Mouse (Mus musculus) stomach, embryonic 16.5 days (tissue): ENCODE results near the gene Atp2a2. TPM values are rescaled to one million over a fixed set of nuclear protein-coding genes. Genes with fewer than 3 reads are reported as not detected.
A peak's percentile ranks its signal among the peaks of the same experiment; 100 is the strongest.
"Not testable (repeated sequence)": the region's sequence is repeated elsewhere in the genome, so short reads cannot be mapped to it uniquely, and the experiment has no call there.

Experiments
- ATAC-seq: fragments of 200-750 bp; cut with Nextera tagmentation; 2 replicates; pipeline ENCODE4 v1.8.0; 2017; ENCODE audit warnings: moderate number of reproducible peaks, moderate TSS enrichment; ENCODE audit not compliant: insufficient read depth, low FRiP score
- H3K27ac ChIP-seq: fragments of 300-500 bp; sonication (generic); 2 replicates; pipeline ENCODE4 v1.5.1; 2014; ENCODE audit warnings: low read length
- H3K27me3 ChIP-seq: fragments of 300-500 bp; sonication (generic); 2 replicates; pipeline ENCODE4 v1.6.1; 2014; ENCODE audit warnings: low read length, control low read depth, mixed read lengths; ENCODE audit not compliant: control insufficient read depth, insufficient read depth
- H3K36me3 ChIP-seq: fragments of 300-500 bp; sonication (generic); 2 replicates; pipeline ENCODE4 v1.6.1; 2014; ENCODE audit warnings: low read length; ENCODE audit not compliant: control insufficient read depth, insufficient read depth
- H3K4me1 ChIP-seq: fragments of 300-500 bp; sonication (generic); 2 replicates; pipeline ENCODE4 v1.6.1; 2014; ENCODE audit warnings: low read length, control low read depth, mixed read lengths; ENCODE audit not compliant: control insufficient read depth, insufficient read depth
- H3K4me2 ChIP-seq: fragments of 300-500 bp; sonication (generic); 2 replicates; pipeline ENCODE4 v1.6.1; 2014; ENCODE audit warnings: low read depth, low read length, mixed read lengths
- H3K4me3 ChIP-seq: fragments of 300-500 bp; sonication (generic); replicated peaks from 2 replicates; pipeline ENCODE4 v1.5.1; 2014; ENCODE audit warnings: mild to moderate bottlenecking, low read length
- H3K9ac ChIP-seq: fragments of 300-500 bp; sonication (generic); 2 replicates; pipeline ENCODE4 v1.6.1; 2014; ENCODE audit warnings: low read length
- H3K9me3 ChIP-seq: fragments of 300-500 bp; sonication (generic); replicated peaks from 2 replicates; pipeline ENCODE4 v1.6.1; 2016; ENCODE audit warnings: low read length, control low read depth; ENCODE audit not compliant: control insufficient read depth
- WGBS: fragments of 180-500 bp; shearing (Covaris S2); extraction: QIAGEN DNeasy Blood & Tissue Kit; methylation state at CpG from one replicate; pipeline ENCODE4 v1.1.7; 2014; 5-methylcytosine and 5-hydroxymethylcytosine counted together
- polyA plus RNA-seq: library from polyadenylated mRNA; unstranded; fragments of >200 nt; fragmentation: Nextera tagmentation; extraction: Ambion mirVana; gene quantifications from 2 replicates; pipeline ENCODE4 v1.2.1, GENCODE M21; 2015

The Atp2a2 gene
- polyA plus RNA-seq, 1 experiment from 2014 or later: 27.3 TPM

DNA sequence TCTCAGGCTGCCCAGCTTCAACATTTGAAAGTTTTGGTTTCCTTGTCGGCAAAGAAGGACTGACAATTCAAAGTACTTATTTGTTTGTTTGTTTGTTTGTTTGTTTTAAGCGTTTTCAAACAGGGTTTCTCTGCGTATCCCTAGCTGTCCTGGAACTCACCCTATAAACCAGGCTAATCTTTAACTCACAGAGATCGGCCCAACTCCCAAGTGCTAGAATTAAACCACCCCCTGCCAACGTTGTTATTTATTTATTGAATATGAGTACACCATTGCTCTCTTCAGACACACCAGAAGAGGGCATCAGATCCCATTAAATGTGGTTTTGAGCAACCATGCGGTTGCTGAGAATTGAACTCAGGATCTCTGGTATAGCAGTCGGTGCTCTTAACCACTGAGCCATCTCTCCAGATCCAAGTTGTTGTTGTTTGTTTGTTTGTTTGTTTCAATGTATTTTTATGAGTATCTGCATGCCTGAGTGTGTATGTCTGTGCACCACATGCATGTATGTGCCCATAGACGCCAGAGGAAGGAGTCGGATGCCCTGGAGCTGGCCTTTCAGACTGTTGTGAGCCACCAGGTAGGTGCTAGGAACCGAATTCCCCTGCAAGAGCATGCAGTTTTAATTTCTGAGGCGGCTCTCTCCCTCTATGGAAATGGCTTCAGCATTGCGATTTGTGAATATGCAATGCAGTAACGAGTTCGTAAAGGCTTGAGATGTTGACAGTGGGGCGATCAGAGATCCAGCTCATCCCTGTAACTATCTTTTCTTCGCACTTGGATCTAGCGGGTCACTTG is 80.6 kb downstream of the Atp2a2 start, which contains the start of gene Anapc7:
TSS of gene Anapc7 (plus strand) at position 423 of the 798 bp plus-strand sequence.
- no peaks in the 10 kb centered on the region for H3K9me3 ChIP-seq
- peak within 1 kb of the TSS; percentile 96 for H3K9ac ChIP-seq
- H3K27ac ChIP-seq: peak within 1 kb of the TSS; percentile 89
- H3K36me3 ChIP-seq: no peaks in the 10 kb centered on the region
- peak within 1 kb of the TSS; percentile 90 for H3K4me2 ChIP-seq
- peak; percentile 48; the same call in 1 of the 2 replicates for ATAC-seq
- H3K27me3 ChIP-seq: no peaks in the 10 kb centered on the region
- peaks cover 12% of the 10 kb centered on the region; the same call in 1 of the 2 replicates for H3K4me1 ChIP-seq
- 19% methylated on average over 17 of the region's 17 CpGs for WGBS
- peak within 1 kb of the TSS; percentile 97 for H3K4me3 ChIP-seq

DNA sequence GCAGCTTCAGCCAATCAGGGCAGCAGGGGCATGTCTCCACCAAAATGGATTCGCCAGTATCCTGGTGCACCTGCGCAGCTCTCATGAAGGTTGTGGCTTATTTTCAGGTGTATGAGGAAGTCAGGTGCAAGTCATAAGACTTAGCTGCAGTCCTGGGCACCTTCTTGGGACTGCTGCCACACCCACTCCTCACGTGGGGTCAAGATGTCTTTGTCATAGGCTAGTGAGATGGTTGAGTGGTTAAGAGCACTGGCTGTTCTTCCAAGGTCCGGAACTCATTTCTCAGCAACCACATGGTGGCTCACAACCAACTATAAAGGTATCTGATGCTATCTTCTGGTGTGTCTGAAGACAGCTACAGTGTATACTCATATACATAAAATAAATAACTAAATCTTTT is 81.3 kb downstream of the Atp2a2 start:
- H3K9ac ChIP-seq, H3K4me3 ChIP-seq, H3K9me3 ChIP-seq, H3K4me2 ChIP-seq, H3K27me3 ChIP-seq, H3K27ac ChIP-seq, H3K36me3 ChIP-seq, ATAC-seq: not testable (repeated sequence)
- peaks cover 12% of the 10 kb centered on the region; the same call in 1 of the 2 replicates for H3K4me1 ChIP-seq
- WGBS: 61% methylated on average over 4 of the region's 4 CpGs

DNA sequence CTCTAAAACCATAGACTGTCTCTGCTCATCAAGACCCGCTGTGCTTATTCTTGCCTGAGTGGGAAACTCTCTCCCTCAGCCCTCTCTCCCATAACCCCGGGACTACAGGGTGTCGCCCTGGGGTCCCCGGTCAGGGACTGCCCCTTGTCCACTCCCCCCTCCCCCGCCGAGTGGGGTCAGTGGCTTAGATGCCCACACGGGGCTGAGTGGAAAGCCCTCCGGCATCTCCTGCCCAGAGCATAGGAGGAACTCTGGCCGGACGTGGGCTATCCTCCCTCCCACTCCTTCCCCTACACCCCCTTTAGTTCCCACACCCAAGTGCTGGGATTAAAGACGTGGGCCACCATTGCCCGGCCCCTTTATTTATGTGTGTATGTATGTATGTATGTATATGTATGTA is 86.6 kb downstream of the Atp2a2 start:
- Histone ChIP-seq H3K27ac (no peak overlapping the region), H3K4me2 (no peak overlapping the region), H3K4me3 (no peak overlapping the region), H3K9ac (no peak overlapping the region), H3K4me1 (peaks cover 3% of the 10 kb centered on the region; the same call in 1 of the 2 replicates), H3K27me3 (no peaks in the 10 kb centered on the region), H3K36me3 (no peaks in the 10 kb centered on the region), H3K9me3 (no peaks in the 10 kb centered on the region)
- WGBS: 87% methylated on average over 12 of the region's 12 CpGs
- ATAC-seq: no peak

GRCm38 (mm10) chr5:122414351-122414750 is 87.7 kb downstream of the Atp2a2 start:
- H3K4me1 ChIP-seq: peaks cover 3% of the 10 kb centered on the region; the same call in 1 of the 2 replicates
- ATAC-seq: no peak
- H3K36me3 ChIP-seq: no peaks in the 10 kb centered on the region
- no peak overlapping the region for H3K27ac ChIP-seq
- WGBS: 87% methylated on average over 5 of the region's 5 CpGs
- no peak overlapping the region for H3K4me3 ChIP-seq
- no peak overlapping the region for H3K4me2 ChIP-seq
- H3K9ac ChIP-seq: no peak overlapping the region
- H3K27me3 ChIP-seq: no peaks in the 10 kb centered on the region
- H3K9me3 ChIP-seq: no peaks in the 10 kb centered on the region

DNA sequence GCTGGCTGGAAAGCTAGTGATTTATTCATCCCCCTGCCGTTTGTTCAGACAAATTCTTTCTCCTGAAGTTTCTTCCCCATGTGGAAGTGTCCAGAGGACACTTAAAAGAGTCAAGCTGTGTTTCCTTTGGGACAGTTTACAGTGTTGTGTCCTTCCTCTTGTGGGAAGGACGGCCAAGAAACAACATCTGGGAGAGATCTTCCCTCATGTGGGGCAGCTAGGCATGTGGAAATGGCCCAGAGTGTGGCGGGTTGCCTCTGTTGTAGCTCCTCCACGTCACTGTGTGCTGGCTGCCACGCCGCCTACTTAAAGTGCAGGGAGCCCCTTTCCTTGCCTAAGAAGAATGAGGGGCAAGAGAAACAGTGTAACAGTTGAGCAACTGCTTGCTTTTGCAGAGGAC is 89.2 kb downstream of the Atp2a2 start:
- Histone ChIP-seq H3K4me2 (no peak overlapping the region), H3K9ac (no peak overlapping the region), H3K27me3 (no peaks in the 10 kb centered on the region), H3K27ac (0 out of 2 replicates have a peak overlapping the region, but pooled peaks have one; percentile 31), H3K36me3 (no peaks in the 10 kb centered on the region), H3K4me1 (peaks cover 3% of the 10 kb centered on the region; the same call in 1 of the 2 replicates), H3K4me3 (no peak overlapping the region), H3K9me3 (no peaks in the 10 kb centered on the region)
- peak; percentile 34; the same call in 1 of the 2 replicates for ATAC-seq
- 33% methylated on average over 6 of the region's 6 CpGs for WGBS

- H3K4me1 ChIP-seq: peaks cover 3% of the 10 kb centered on the region; the same call in 1 of the 2 replicates
- H3K4me2 ChIP-seq: no peak overlapping the region
- no peaks in the 10 kb centered on the region for H3K9me3 ChIP-seq
- H3K27me3 ChIP-seq: no peaks in the 10 kb centered on the region
- H3K9ac ChIP-seq: no peak overlapping the region
- ATAC-seq: no peak
- peaks cover 4% of the 10 kb centered on the region for H3K36me3 ChIP-seq
- no peak overlapping the region for H3K27ac ChIP-seq
- H3K4me3 ChIP-seq: no peak overlapping the region
- 56% methylated on average over 5 of the region's 5 CpGs for WGBS
These were observed 90.1 kb downstream of the Atp2a2 start for GRCm38 (mm10) chr5:122411892-122412291.

DNA sequence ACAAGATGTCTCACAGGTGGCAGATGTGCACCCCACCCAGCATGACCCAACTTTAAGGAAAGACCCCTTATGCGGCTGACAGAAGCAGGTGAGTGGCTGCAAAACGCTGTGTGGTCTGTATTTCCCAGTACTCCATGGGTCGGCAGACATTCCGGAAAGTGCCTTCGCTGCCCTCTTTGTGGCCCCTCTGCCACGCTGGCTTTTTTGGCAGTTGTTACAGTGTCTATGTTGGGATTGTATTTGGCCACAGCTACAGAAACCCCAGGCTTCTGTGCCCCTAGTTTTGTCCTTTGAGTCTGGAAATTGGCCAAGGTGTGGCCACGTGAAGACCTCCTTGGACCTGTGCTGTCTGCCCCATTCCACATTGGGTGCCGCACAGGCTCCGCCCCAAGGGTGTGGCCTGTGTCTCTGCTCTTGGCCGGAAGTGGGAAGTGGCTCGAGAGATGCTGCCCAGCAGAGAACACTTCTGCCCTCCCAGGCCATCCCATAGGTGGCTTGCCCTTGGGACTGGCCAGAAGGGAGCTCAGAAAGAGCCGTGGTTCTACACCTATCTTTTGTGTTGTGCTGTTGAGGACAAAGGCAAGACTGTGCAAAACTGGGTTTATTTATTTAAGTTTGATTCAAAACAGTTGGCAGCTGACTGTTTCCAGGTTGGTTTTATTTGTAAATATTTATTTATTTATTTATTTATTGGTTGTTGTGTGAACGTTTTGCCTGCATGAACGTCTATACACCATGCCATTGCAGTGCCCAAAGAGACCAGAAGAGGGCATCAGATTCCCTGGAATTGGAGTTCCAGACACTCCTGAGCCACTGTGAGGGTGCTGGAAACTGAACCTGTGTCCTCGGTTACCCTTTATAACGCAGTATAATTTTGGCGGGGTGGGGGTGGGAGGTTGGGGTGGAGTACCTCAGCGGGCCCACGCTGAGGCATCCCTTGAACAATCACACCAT is 92.1 kb downstream of the Atp2a2 start:
- Histone ChIP-seq H3K9me3 (0 out of 2 replicates have a peak, but pooled peaks cover 3% of the 10 kb centered on the region), H3K9ac (no peak overlapping the region), H3K4me3 (no peak overlapping the region), H3K4me2 (no peak overlapping the region), H3K4me1 (peaks cover 3% of the 10 kb centered on the region; the same call in 1 of the 2 replicates), H3K27me3 (no peaks in the 10 kb centered on the region), H3K27ac (no peak overlapping the region), H3K36me3 (peaks cover 17% of the 10 kb centered on the region)
- ATAC-seq: 0 out of 2 replicates have a peak, but pooled peaks have one; percentile 16
- WGBS: 87% methylated on average over 19 of the region's 19 CpGs

GRCm38 (mm10) chr5:122405537-122405936 is 96.5 kb downstream of the Atp2a2 start:
- H3K27ac ChIP-seq: no peak overlapping the region
- 0 out of 2 replicates have a peak, but pooled peaks cover 3% of the 10 kb centered on the region for H3K9me3 ChIP-seq
- no peak overlapping the region for H3K4me3 ChIP-seq
- no peak overlapping the region for H3K4me2 ChIP-seq
- peaks cover 37% of the 10 kb centered on the region for H3K36me3 ChIP-seq
- H3K4me1 ChIP-seq: peaks cover 7% of the 10 kb centered on the region
- no peak overlapping the region for H3K9ac ChIP-seq
- no peak for ATAC-seq
- WGBS: 81% methylated on average over 10 of the region's 10 CpGs
- no peaks in the 10 kb centered on the region for H3K27me3 ChIP-seq
